Mouse (Mus musculus) MEL (cell line): Measurements from ENCODE around the gene Olfr776. TPM values are rescaled to one million over a fixed set of nuclear protein-coding genes. Genes with fewer than 3 reads are reported as not detected.
"Not testable (repeated sequence)": the region's sequence is repeated elsewhere in the genome, so short reads cannot be mapped to it uniquely, and the experiment has no call there.

Experiments
- DNase-seq: peaks from one replicate; pipeline ENCODE4 v3.0.0; 2011; ENCODE audit warnings: low read depth, low spot score
- H3K27ac ChIP-seq: 2 replicates; pipeline ENCODE4 v1.5.1; 2012; ENCODE audit warnings: low read depth, mild to moderate bottlenecking, control low read depth, low read length, moderate library complexity; ENCODE audit not compliant: control insufficient read depth
- H3K27me3 ChIP-seq, 2 experiments: fragments of 150-350 bp in 1 of 2; sonication (generic) in 1 of 2; 2 replicates each; pipeline ENCODE4 v1.6.1; 2012; ENCODE audit warnings: low read length in 2 of 2, mild to moderate bottlenecking in 2 of 2, improper control_type of control experiment in 1 of 2, moderate library complexity in 1 of 2; ENCODE audit not compliant: insufficient read depth in 2 of 2, control insufficient read depth in 1 of 2
- H3K36me3 ChIP-seq, 2 experiments: 2 replicates each; pipeline ENCODE4 v1.6.1; 2012 to 2014; ENCODE audit warnings: low read length in 2 of 2, improper control_type of control experiment in 1 of 2, inconsistent platforms in 1 of 2, mild to moderate bottlenecking in 1 of 2; ENCODE audit not compliant: insufficient read depth in 2 of 2, control insufficient read depth in 1 of 2
- H3K4me1 ChIP-seq, 2 experiments: fragments of 150-350 bp in 1 of 2; sonication (generic) in 1 of 2; 2 replicates each; pipeline ENCODE4 v1.6.1; 2012; ENCODE audit warnings: low read length in 2 of 2, improper control_type of control experiment in 1 of 2, mild to moderate bottlenecking in 1 of 2; ENCODE audit not compliant: insufficient read depth in 2 of 2, control insufficient read depth in 1 of 2
- H3K4me3 ChIP-seq, 2 experiments: fragments of 150-350 bp in 1 of 2; sonication (generic) in 1 of 2; 2 replicates each; pipeline ENCODE4 v1.5.1; 2012; ENCODE audit warnings: low read depth in 2 of 2, low read length in 2 of 2, mild to moderate bottlenecking in 2 of 2, moderate library complexity in 2 of 2, control low read depth in 1 of 2, improper control_type of control experiment in 1 of 2; ENCODE audit not compliant: control insufficient read depth in 1 of 2, insufficient read depth in 1 of 2
- H3K79me2 ChIP-seq: 2 replicates; pipeline ENCODE4 v1.6.1; 2012; ENCODE audit warnings: mild to moderate bottlenecking, low read length, moderate library complexity; ENCODE audit not compliant: control insufficient read depth, poor library complexity, insufficient read depth
- H3K9ac ChIP-seq: 2 replicates; pipeline ENCODE4 v1.6.1; 2012; ENCODE audit warnings: low read depth, mild to moderate bottlenecking, control low read depth, low read length, moderate library complexity; ENCODE audit not compliant: control insufficient read depth, poor library complexity, severe bottlenecking
- H3K9me3 ChIP-seq: fragments of 150-350 bp; sonication (generic); replicated peaks from 2 replicates; pipeline ENCODE4 v1.6.1; 2012; ENCODE audit warnings: mild to moderate bottlenecking, low read length, improper control_type of control experiment, moderate library complexity; ENCODE audit not compliant: insufficient read depth
- CHD1 ChIP-seq: IDR thresholded peaks from 2 replicates; pipeline ENCODE4 v1.6.1; 2012; ENCODE audit warnings: low read depth, mild to moderate bottlenecking, inconsistent platforms, low read length, improper control_type of control experiment
- CHD2 ChIP-seq: IDR thresholded peaks from 2 replicates; pipeline ENCODE4 v1.6.1; 2011; ENCODE audit warnings: low read length, improper control_type of control experiment
- CTCF ChIP-seq, 3 experiments: IDR thresholded peaks in 2 of 3; conservative IDR thresholded peaks in 1 of 3; 2 replicates each; pipeline ENCODE4 v1.5.1; 2011 to 2012; ENCODE audit warnings: low read length in 3 of 3, low read depth in 2 of 3, mild to moderate bottlenecking in 2 of 3, improper control_type of control experiment in 1 of 3, inconsistent platforms in 1 of 3, mixed read lengths in 1 of 3, moderate library complexity in 1 of 3; ENCODE audit not compliant: control insufficient read depth in 1 of 3, insufficient read depth in 1 of 3, poor library complexity in 1 of 3, severe bottlenecking in 1 of 3
- E2F4 ChIP-seq: IDR thresholded peaks from 2 replicates; pipeline ENCODE4 v1.6.1; 2011; ENCODE audit warnings: low read depth, low read length, improper control_type of control experiment, borderline replicate concordance
- GABPA ChIP-seq: IDR thresholded peaks from 2 replicates; pipeline ENCODE4 v1.6.1; 2012; ENCODE audit warnings: low read depth, mild to moderate bottlenecking, inconsistent platforms, low read length, improper control_type of control experiment, moderate library complexity
- JUND ChIP-seq: IDR thresholded peaks from 2 replicates; pipeline ENCODE4 v1.6.1; 2011; ENCODE audit warnings: low read depth, mild to moderate bottlenecking, improper control_type of control experiment, low read length
- KAT2A ChIP-seq: conservative IDR thresholded peaks from 2 replicates; pipeline ENCODE4 v1.6.1; 2012; ENCODE audit warnings: low read depth, low read length, improper control_type of control experiment, inconsistent platforms
- MEF2A ChIP-seq: IDR thresholded peaks from 2 replicates; pipeline ENCODE4 v1.6.1; 2014; ENCODE audit warnings: low read depth, mild to moderate bottlenecking, inconsistent platforms, low read length, improper control_type of control experiment; ENCODE audit not compliant: poor library complexity, insufficient replicate concordance, severe bottlenecking; ENCODE audit errors: extremely low read depth
- MYC ChIP-seq: IDR thresholded peaks from 2 replicates; pipeline ENCODE4 v1.6.1; 2011; ENCODE audit warnings: low read depth, mild to moderate bottlenecking, low read length, improper control_type of control experiment, moderate library complexity
- POLR2A ChIP-seq, 2 experiments: IDR thresholded peaks; 2 replicates each; pipeline ENCODE4 v1.6.1; 2011 to 2012; ENCODE audit warnings: low read length in 2 of 2, mild to moderate bottlenecking in 2 of 2, control low read depth in 1 of 2, improper control_type of control experiment in 1 of 2, low read depth in 1 of 2, moderate library complexity in 1 of 2; ENCODE audit not compliant: control insufficient read depth in 1 of 2, insufficient read depth in 1 of 2, poor library complexity in 1 of 2
- POLR2AphosphoS5 ChIP-seq: IDR thresholded peaks from 2 replicates; pipeline ENCODE4 v1.6.1; 2012; ENCODE audit warnings: low read depth, borderline replicate concordance, mild to moderate bottlenecking, inconsistent platforms, low read length, moderate library complexity, mixed read lengths
- RAD21 ChIP-seq: IDR thresholded peaks from 2 replicates; pipeline ENCODE4 v1.6.1; 2011; ENCODE audit warnings: mild to moderate bottlenecking, low read depth, low read length, improper control_type of control experiment
- RCOR1 ChIP-seq: IDR thresholded peaks from 2 replicates; pipeline ENCODE4 v1.6.1; 2012; ENCODE audit warnings: low read depth, mild to moderate bottlenecking, inconsistent platforms, low read length, improper control_type of control experiment
- SIN3A ChIP-seq: IDR thresholded peaks from 2 replicates; pipeline ENCODE4 v1.6.1; 2012; ENCODE audit warnings: low read length, improper control_type of control experiment, inconsistent platforms
- TBP ChIP-seq: IDR thresholded peaks from 2 replicates; pipeline ENCODE4 v1.8.0; 2011; ENCODE audit warnings: low read depth, low read length, improper control_type of control experiment
- USF2 ChIP-seq, 2 experiments: IDR thresholded peaks; 2 replicates each; pipeline ENCODE4 v1.6.1; 2011 to 2012; ENCODE audit warnings: improper control_type of control experiment in 2 of 2, low read length in 2 of 2, borderline replicate concordance in 1 of 2, inconsistent platforms in 1 of 2, low read depth in 1 of 2, mild to moderate bottlenecking in 1 of 2; ENCODE audit not compliant: insufficient read depth in 1 of 2
- ZC3H11A ChIP-seq: IDR thresholded peaks from 2 replicates; pipeline ENCODE4 v1.6.1; 2012; ENCODE audit warnings: low read depth, mild to moderate bottlenecking, inconsistent platforms, low read length, improper control_type of control experiment
- ZMIZ1 ChIP-seq: IDR thresholded peaks from 2 replicates; pipeline ENCODE4 v1.6.1; 2012; ENCODE audit warnings: low read depth, mild to moderate bottlenecking, inconsistent platforms, low read length, improper control_type of control experiment, moderate library complexity
- polyA plus RNA-seq, 2 experiments: library from polyadenylated mRNA; stranded (reverse) in 1 of 2; unstranded in 1 of 2; fragments of >175 nt in 1 of 2; fragments of >200 nt in 1 of 2; gene quantifications; 2 replicates each; pipeline versions ENCODE4 v1.2.1 to v1.2.4; 2012; ENCODE audit warnings: low replicate concordance in 2 of 2, low read depth in 1 of 2; ENCODE audit not compliant: insufficient read length in 2 of 2, insufficient read depth in 1 of 2, missing spikeins in 1 of 2
- total RNA-seq: library from RNA; depleted of rRNA; stranded (reverse); fragments of 300-350 nt; gene quantifications from 2 replicates; pipeline ENCODE4 v1.2.3, GENCODE M21; 2012

Olfr776 gene
- total and polyA plus RNA-seq, 3 experiments = not detected

DNA sequence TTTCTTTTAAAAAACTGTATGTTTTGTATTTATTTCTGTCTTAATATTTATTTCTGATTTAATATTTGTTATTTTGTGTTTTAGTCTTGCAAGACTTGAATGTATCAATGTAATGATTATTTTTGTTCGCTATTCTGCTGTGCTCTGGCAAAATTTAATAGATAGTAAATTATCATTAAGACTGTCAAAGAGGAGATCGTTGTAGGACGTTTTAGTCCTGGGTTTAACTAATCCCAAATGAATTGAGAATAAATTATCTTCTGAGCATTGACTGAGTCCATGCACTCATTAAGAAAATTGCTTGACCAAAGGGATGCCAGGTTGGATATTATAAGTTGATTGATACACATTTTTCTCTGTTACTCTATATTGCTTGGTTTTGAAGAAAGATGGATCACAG lies 10.8 kb upstream of the Olfr776 start, which contains the start of gene Olfr775:
Gene Olfr775 (plus strand): TSS at position 301 of the 400 bp plus-strand sequence.
- Histone ChIP-seq H3K9me3 (no peaks in the 10 kb centered on the region), H3K4me3 (no peak within 1 kb of the TSS), H3K9ac (no peak within 1 kb of the TSS), H3K36me3 (no peaks in the 10 kb centered on the region), H3K27me3 (no peaks in the 10 kb centered on the region), H3K4me1 (no peaks in the 10 kb centered on the region), H3K79me2 (no peaks in the 10 kb centered on the region), H3K27ac (no peak within 1 kb of the TSS)
- TF ChIP-seq TBP (no peak), USF2 (IDR thresholded peaks at IDR 0.05; ENCODE audit: borderline replicate concordance in 1 of 2, insufficient read depth in 1 of 2, low read depth in 1 of 2, low read length in 2 of 2) (no peak), SIN3A (no peak), CTCF (IDR thresholded peaks at IDR 0.05 in 2 of 3, conservative IDR thresholded peaks at IDR 0.05 in 1 of 3; ENCODE audit: control insufficient read depth in 1 of 3, insufficient read depth in 1 of 3, low read depth in 2 of 3, low read length in 3 of 3, poor library complexity in 1 of 3, severe bottlenecking in 1 of 3) (no peak)
- DNase-seq = no peak

DNA sequence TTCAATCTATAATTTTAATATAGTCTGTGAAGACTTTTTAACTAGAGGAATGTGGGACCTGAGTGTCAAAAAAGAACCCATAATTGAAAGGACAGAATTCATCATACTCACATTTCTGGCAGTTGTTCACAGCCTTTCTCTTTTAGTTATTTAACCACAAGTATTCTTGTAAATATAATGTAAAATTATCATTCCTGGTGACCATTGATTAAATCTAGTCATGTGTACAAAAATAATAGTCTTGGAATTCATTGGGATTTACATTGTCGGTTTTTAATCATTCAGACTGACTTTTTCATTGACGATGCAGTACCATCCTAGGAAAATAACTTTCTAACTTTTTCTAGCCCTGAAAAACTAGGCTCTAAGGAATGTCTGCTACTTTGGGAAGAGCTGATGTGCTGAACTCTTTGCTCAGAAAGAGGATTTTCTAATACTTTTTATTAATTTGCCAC lies 12.2 kb downstream of the Olfr776 start, which contains the start of gene Olfr777:
Gene Olfr777 (minus strand): TSS at position 405 of the 455 bp plus-strand sequence.
- no peaks in the 10 kb centered on the region for H3K36me3 ChIP-seq
- H3K4me3 ChIP-seq = no peak within 1 kb of the TSS
- no peaks in the 10 kb centered on the region for H3K27me3 ChIP-seq
- DNase-seq = no peak
- H3K9ac ChIP-seq = no peak within 1 kb of the TSS
- no peak for TF ChIP-seq CHD2
- no peak for TF ChIP-seq POLR2A (IDR thresholded peaks at IDR 0.05; ENCODE audit: control insufficient read depth in 1 of 2, insufficient read depth in 1 of 2, low read depth in 1 of 2, low read length in 2 of 2, poor library complexity in 1 of 2)
- TF ChIP-seq JUND = no peak
- no peak for TF ChIP-seq MEF2A
- TF ChIP-seq MYC = no peak
- TF ChIP-seq KAT2A = no peak
- no peak for TF ChIP-seq CHD1
- TF ChIP-seq RCOR1 = no peak
- TF ChIP-seq E2F4 = no peak
- no peak for TF ChIP-seq GABPA
- no peak for TF ChIP-seq RAD21
- TF ChIP-seq POLR2AphosphoS5 = no peak
- no peak for TF ChIP-seq ZC3H11A
- no peak for TF ChIP-seq ZMIZ1
- TF ChIP-seq CTCF (IDR thresholded peaks at IDR 0.05 in 2 of 3, conservative IDR thresholded peaks at IDR 0.05 in 1 of 3; ENCODE audit: control insufficient read depth in 1 of 3, insufficient read depth in 1 of 3, low read depth in 2 of 3, low read length in 3 of 3, poor library complexity in 1 of 3, severe bottlenecking in 1 of 3) = no peak
- TF ChIP-seq, all 39 proteins: peak for 0
- Histone ChIP-seq H3K4me1 (no peaks in the 10 kb centered on the region), H3K79me2 (no peaks in the 10 kb centered on the region), H3K9me3 (no peaks in the 10 kb centered on the region), H3K27ac (no peak within 1 kb of the TSS)

DNA sequence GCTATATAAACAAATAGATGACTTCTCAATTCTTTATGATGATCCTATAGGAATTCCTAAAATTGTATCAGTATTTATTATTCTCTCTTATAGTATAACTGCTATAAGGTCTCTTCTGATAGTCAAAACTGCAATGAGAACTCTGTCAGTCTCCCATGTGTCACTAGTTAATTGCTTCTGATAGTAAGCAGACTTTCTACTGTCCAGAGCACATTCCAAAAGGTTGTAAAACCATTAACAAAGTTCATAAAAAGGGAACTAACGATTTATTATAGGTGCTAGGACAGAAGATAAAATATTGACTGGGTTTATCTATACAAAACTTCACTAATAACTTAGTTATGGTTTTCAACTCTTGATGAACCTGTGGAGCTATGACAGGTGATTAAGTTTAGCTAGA lies 54.0 kb downstream of the Olfr776 start:
- H3K4me1 ChIP-seq, H3K9ac ChIP-seq, DNase-seq, H3K4me3 ChIP-seq, H3K27me3 ChIP-seq, H3K9me3 ChIP-seq, H3K79me2 ChIP-seq, H3K27ac ChIP-seq, H3K36me3 ChIP-seq: not testable (repeated sequence)

DNA sequence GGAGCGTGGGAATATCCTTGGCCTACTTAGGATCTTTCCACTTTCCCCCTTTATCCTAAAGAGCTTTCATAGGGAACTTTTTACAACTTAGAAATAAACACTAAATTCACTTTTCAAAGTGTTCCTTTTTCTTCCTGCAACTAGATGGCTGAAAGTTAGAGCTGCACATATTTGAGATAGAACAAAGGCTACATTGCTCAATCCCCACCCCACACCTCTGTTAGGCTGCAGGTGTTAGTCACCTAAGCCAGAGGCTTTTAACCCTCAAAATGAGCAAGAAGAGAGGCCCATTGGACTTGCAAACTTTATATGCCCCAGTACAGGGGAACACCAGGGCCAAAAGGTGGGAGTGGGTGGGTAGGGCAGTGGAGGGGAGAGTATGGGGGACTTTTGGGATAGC lies 54.6 kb downstream of the Olfr776 start:
- not testable (repeated sequence) for H3K4me3 ChIP-seq, H3K36me3 ChIP-seq, H3K27ac ChIP-seq, H3K9ac ChIP-seq, H3K27me3 ChIP-seq, H3K79me2 ChIP-seq, H3K9me3 ChIP-seq, H3K4me1 ChIP-seq, DNase-seq
